18 mouse cellular contexts compared by ENCODE assay signal in the genomic region with DNA sequence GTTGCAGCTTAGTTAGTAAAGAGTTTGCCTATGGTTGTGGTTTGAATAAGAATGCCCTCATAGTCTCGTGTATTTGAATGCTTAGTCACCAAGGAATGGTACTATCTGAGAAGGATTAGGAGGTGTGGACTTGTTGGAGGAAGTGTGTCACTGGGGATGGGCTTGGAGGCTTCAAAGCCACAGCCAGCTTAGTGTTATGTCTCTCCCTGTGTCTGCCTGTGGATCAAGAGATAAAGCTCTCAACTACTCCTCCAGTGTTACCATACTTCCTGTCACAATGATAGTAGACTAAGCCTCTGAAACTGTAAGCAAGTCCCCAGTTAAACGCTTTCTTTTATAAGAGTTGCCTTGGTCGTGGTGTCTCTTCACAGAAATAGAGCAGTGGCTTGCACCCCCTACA.
"Had no signal": no experiment of that assay in that cellular context is flagged by ENCODE, and none has a peak within 500 bp of the region (broad histone marks: within the 10 kb centered on the region; RNA-seq: fewer than 3 reads in every experiment).

No protein-coding gene starts in this region.

- DNase-seq: gastrocnemius, postnatal 14 days; gastrocnemius, postnatal 36 days; heart, adult 11 months; heart, adult 2 months; heart, postnatal 14 days; heart, postnatal 36 days; kidney, adult 18-20 months; kidney, adult 8-10 months; kidney, postnatal 10 days; kidney, postnatal 25 days; kidney, postnatal 4 days; layer of hippocampus, postnatal 36 days; left cerebral cortex, postnatal 4 days had no signal

- ATAC-seq: hindbrain, embryonic 16.5 days; inflammation-experienced regulatory T-cells, adult 6 months; intestine, embryonic 15.5 days; intestine, postnatal 0 days; liver, embryonic 12.5 days had no signal
